Mouse (Mus musculus) gonadal fat pad, adult 2 months (tissue): Measurements from ENCODE around the gene Lingo3. TPM values are rescaled to one million over a fixed set of nuclear protein-coding genes. Genes with fewer than 3 reads are reported as not detected.
"Not testable (repeated sequence)": the region's sequence is repeated elsewhere in the genome, so short reads cannot be mapped to it uniquely, and the experiment has no call there.

Experiments used
- DNase-seq: peaks from one replicate; pipeline ENCODE4 v3.0.0-alpha.2; 2012; ENCODE audit warnings: low read depth
- polyA plus RNA-seq: library from polyadenylated mRNA; depleted of rRNA; stranded (reverse); fragments of >200 nt; gene quantifications from 2 replicates; pipeline ENCODE4 v1.2.3, GENCODE M21; 2012

Lingo3 gene
- polyA plus RNA-seq, 1 experiment: not detected

GRCm38 (mm10) chr10:80821991-80822390 is 21.8 kb downstream of the Lingo3 start:
- DNase-seq: no peak

DNA sequence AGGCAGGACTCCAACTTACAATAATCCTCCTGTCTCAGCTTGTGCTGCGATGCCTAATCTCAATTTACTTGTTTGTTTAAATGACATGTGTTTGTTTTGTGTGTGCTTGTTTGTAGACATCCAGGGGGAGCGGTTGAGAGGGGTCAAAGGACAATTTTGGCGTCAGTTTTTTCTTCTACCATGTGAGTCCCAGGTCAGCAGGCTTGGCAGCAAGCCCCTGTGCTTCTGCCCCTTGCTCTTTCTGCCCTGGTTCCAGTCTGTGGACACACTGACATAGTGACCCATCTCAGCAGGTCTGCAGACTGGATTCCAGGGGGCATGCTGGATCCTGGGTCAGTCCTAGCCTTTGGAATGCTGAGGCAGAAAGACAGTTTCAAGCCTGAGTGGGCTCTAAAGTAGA is 24.4 kb downstream of the Lingo3 start:
- DNase-seq: no peak

DNA sequence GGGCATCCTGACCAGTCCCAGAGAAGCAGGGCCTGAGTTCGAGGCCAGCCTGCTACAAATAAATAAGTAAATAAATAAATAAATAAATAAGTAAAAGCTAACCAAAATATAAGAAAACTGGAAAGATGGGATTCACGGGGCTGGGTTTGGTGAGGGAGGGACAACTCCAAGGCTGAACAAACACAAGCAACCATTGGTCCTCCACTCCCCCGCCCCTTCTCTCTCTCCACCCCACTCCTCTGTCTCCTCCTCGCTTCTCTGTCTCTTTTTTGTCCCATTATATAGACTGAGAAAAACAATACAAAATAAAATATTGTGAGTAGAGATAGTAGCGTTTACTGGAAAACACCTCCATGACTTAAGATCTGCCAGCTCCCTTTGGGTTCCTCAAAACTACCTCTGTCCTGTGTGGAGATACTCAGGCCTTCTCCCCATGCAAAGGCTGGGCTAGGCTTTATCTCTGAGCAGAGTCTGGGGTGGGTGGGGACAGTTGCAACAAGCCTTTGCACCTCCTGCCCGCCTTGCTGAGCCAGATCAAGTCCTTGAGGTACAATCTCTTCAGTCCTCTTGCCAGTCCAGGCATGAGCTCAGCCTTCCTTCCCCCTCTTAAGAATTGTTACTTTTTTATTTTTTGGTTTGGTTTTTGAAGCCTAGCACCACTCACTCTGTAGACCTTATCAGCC is 25.1 kb downstream of the Lingo3 start:
- DNase-seq: no peak

- not testable (repeated sequence) for DNase-seq
These were observed 25.9 kb downstream of the Lingo3 start for GRCm38 (mm10) chr10:80817955-80818354.

- no peak for DNase-seq
These were observed 26.7 kb downstream of the Lingo3 start for GRCm38 (mm10) chr10:80817164-80817563.

- not testable (repeated sequence) for DNase-seq
These were observed 27.5 kb downstream of the Lingo3 start for GRCm38 (mm10) chr10:80816303-80816702.

GRCm38 (mm10) chr10:80814800-80815199 is 29.0 kb downstream of the Lingo3 start:
- no peak for DNase-seq

DNA sequence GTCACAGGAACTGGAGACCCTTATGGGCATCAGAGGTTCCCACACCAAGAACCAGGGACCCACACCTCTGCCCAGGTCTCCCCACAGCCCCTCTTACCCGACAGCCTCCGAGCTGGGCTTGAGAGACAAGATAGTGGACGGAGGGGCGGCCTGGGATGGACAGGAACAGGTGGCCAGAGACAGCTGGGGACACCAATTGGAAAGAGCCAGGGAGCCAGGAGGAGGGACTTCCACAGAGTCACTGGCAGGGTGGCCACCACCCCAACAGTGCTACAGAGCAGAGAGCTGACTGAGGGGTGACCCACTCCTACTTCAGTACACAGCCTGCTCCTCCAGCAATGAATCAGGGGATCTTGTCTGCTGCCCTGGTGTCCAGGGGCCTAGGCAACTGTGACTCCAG is 30.5 kb downstream of the Lingo3 start, which contains the start of gene Jsrp1:
Gene Jsrp1, minus strand, starts transcription at position 133 of the 400 bp plus-strand sequence.
- DNase-seq: no peak

GRCm38 (mm10) chr10:80812391-80813041 is 31.3 kb downstream of the Lingo3 start:
- DNase-seq: no peak

DNA sequence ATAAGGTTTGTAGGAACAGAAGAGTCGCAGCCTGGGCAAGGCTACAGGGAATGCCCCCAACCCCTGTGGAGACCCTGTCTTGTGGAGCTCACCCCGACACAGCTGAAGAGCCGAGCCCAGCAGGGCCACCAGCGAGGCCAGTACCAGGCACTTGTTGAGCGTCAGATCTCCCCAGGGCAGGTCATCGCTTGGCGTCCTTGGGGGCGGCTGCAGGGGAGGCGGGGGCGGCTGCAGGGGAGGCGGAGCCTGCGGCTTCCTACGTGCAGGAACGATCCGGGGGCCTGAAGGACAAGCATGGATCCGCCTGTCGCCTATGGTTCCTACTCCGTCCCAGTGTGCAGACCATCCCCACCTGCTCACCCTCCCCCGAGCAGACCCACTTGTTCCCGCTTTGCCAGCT is 33.8 kb downstream of the Lingo3 start:
- no peak for DNase-seq

- DNase-seq: no peak
These were observed 34.7 kb downstream of the Lingo3 start for GRCm38 (mm10) chr10:80808985-80809632.

- no peak for DNase-seq
These were observed 35.5 kb downstream of the Lingo3 start for GRCm38 (mm10) chr10:80808099-80808984.

GRCm38 (mm10) chr10:80807057-80807627 is 36.7 kb downstream of the Lingo3 start:
- DNase-seq: no peak

- no peak for DNase-seq
These were observed 37.3 kb downstream of the Lingo3 start for GRCm38 (mm10) chr10:80806341-80807056.

GRCm38 (mm10) chr10:80805925-80806324 is 37.9 kb downstream of the Lingo3 start:
- no peak for DNase-seq

DNA sequence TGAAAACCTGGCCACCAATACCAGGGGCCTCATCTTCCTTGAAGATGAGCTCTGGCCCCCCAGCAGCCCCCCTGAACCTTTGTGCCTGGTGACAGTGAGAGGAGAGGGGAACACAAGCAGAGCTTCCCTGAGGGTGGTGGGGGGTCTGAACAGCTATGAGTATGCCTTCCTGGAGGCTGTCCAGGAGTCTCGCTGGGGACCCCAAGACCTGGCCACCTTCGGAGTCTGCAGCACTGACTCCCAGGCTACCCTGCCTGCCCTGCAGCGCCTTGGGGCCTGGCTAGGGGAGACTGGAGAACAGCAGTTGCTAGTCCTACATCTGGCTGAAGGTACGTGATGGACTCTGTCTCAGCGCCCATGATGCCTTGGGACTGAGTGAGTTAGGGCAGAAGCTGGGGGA is 38.5 kb downstream of the Lingo3 start:
- no peak for DNase-seq

DNA sequence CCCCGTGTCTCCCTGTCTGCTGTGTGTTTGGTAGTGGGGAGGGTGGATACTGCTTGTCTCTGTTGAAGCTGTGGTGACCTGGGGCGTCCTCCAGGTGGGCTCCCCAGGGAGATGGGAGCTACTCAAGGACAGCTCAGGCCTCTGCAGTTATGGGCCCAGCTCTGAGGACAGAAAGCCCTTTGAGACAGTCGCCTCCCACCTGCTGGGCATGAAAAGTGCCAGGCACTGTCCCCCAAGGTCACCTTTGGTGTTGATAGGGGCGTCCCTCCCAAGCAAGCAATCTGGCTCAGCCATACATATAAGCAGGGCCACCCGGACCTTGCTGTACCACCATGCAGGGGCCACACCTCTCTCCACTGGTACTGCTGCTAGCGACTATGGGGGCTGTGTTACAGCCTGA is 38.9 kb downstream of the Lingo3 start, which contains the start of gene Amh:
Gene Amh, plus strand, starts transcription at position 328 of the 400 bp plus-strand sequence.
- no peak for DNase-seq

GRCm38 (mm10) chr10:80804340-80804739 is 39.5 kb downstream of the Lingo3 start:
- DNase-seq: no peak

GRCm38 (mm10) chr10:80802996-80803395 is 40.8 kb downstream of the Lingo3 start:
- no peak for DNase-seq

DNA sequence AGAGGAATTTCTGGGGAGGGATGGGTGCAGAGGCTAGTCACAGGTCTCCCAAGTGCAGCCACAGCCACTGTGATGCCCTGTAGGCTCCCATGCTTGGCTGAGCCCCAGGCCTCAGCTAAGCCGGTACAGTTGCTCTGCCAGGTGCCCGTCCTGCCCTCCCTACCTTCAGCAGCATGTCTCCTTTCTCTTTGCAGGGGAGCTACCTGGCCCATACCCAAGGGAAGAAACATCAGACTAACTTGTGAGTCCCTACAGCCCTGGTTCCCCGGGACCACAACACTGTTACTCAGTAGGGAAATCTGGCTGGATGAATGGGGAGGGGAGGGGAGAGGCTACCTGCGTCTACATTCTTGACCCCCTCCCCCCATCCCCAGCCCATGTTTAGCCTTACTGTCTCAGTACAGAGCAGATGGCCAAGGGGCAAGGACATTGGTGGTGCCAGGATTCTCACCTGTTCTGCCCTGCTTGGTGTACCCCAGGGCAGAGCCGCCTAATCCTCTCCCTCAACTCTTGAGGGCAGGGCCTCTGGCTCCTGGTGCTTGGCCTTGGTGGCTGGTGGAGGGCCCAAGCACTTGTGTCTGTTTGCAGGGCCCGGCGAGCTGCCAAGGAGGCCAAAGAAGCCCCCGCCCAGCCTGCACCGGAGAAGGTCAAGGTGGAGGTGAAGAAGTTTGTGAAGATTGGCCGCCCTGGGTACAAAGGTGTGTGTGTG is 41.5 kb downstream of the Lingo3 start:
- DNase-seq: no peak
